Mouse (Mus musculus) heart, postnatal 0 days (tissue): ENCODE results near the gene Ptgds. TPM values are rescaled to one million over a fixed set of nuclear protein-coding genes. Genes with fewer than 3 reads are reported as not detected.
A peak's percentile ranks its signal among the peaks of the same experiment; 100 is the strongest.

ENCODE experiments used
- ATAC-seq: fragments of 200-750 bp; cut with Nextera tagmentation; 2 replicates; pipeline ENCODE4 v1.8.0; 2017; ENCODE audit warnings: low read depth, moderate number of reproducible peaks, moderate library complexity; ENCODE audit not compliant: insufficient read depth
- DNase-seq: peaks from one replicate; pipeline ENCODE4 v3.0.0-alpha.2; 2016; ENCODE audit warnings: low spot score
- H3K27ac ChIP-seq: fragments of 300-500 bp; sonication (generic); 2 replicates; pipeline ENCODE4 v1.5.1; 2014; ENCODE audit warnings: low read depth, mild to moderate bottlenecking
- H3K27me3 ChIP-seq: fragments of 300-500 bp; sonication (generic); 2 replicates; pipeline ENCODE4 v1.6.1; 2014; ENCODE audit warnings: low read length, mixed read lengths; ENCODE audit not compliant: control insufficient read depth, insufficient read depth
- H3K36me3 ChIP-seq: fragments of 300-500 bp; sonication (generic); replicated peaks from 2 replicates; pipeline ENCODE4 v1.6.1; 2014; ENCODE audit warnings: low read length, mixed read lengths; ENCODE audit not compliant: control insufficient read depth, insufficient read depth
- H3K4me1 ChIP-seq: fragments of 300-500 bp; sonication (generic); 2 replicates; pipeline ENCODE4 v1.6.1; 2014; ENCODE audit warnings: antibody characterized with exemption; ENCODE audit not compliant: control insufficient read depth, insufficient read depth
- H3K4me2 ChIP-seq: fragments of 300-500 bp; sonication (generic); 2 replicates; pipeline ENCODE4 v1.6.1; 2014; ENCODE audit warnings: low read depth, mild to moderate bottlenecking, low read length, moderate library complexity
- H3K4me3 ChIP-seq: fragments of 300-500 bp; sonication (generic); 2 replicates; pipeline ENCODE4 v1.5.1; 2014; ENCODE audit warnings: low read depth, low read length
- H3K9ac ChIP-seq: fragments of 300-500 bp; sonication (generic); replicated peaks from 2 replicates; pipeline ENCODE4 v1.6.1; 2014; ENCODE audit warnings: low read depth, low read length, mixed read lengths
- H3K9me3 ChIP-seq: fragments of 300-500 bp; sonication (generic); replicated peaks from 2 replicates; pipeline ENCODE4 v1.6.1; 2016; ENCODE audit warnings: low read length; ENCODE audit not compliant: control insufficient read depth
- CTCF ChIP-seq: IDR thresholded peaks from 2 replicates; pipeline ENCODE4 v1.5.1; 2016; ENCODE audit warnings: antibody characterized with exemption, control low read depth, low read depth
- EP300 ChIP-seq: IDR thresholded peaks from 2 replicates; pipeline ENCODE4 v1.6.1; 2016; ENCODE audit warnings: antibody characterized with exemption, low read depth
- WGBS: fragments of 180-500 bp; shearing (Covaris S2); extraction: QIAGEN DNeasy Blood & Tissue Kit; methylation state at CpG from one replicate; pipeline ENCODE4 v1.1.7; 2014; 5-methylcytosine and 5-hydroxymethylcytosine counted together
- microRNA-seq: library from miRNA; unstranded; fragments of <30 nt; microRNA quantifications from one replicate; pipeline ENCODE4, GENCODE M21; 2016
- polyA plus RNA-seq: library from polyadenylated mRNA; unstranded; fragments of >200 nt; fragmentation: Nextera tagmentation; extraction: Ambion mirVana; gene quantifications from 2 replicates; pipeline ENCODE4 v1.2.1, GENCODE M21; 2015
- total RNA-seq: library from RNA; depleted of rRNA; stranded (reverse); fragments of >200 nt; gene quantifications from 2 replicates; pipeline ENCODE4 v1.2.3, GENCODE M21; 2014; ENCODE audit warnings: low replicate concordance; rRNA removed

Gene Ptgds
- total and polyA plus RNA-seq, 2 experiments from 2014 or later, result 356 to 711 TPM

DNA sequence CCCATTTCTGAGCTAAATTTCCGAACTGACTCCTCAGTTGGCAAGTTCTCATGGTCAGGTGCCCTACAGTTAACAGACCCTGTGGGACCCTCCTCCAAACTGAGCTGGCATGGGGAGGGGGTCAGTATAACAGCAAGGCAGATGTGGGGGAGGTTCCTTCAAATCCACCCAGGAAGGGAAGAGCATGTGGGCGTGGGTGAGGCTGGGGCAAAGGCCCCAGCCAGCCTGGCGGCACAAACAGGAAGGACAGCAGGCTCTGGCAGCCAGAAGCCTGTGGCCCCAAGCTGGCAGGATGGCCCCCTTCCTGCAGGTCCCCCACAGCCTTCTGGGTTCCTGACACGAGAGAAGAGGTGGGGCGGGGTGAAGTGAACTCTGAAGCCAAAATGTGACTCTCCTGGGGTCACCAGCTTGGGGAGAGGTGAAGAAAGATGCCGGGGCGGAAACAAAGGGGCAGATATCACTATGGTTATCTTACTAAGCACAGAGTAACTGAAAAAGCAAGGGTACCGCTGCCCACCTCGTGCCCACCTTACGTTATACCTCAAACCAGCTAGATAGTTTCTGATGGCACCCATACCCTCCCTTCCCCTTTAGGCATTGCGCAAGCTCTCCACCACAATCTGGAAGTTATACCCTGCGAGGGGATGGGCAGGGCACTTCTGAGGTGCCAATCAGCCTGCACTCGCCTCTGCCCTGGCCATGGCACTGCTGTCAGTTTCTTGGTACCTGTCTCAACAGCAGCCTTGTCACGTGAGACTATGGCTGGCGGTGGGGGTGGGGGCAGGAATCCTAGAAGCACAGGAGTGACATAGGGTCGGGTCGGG is 47.0 kb downstream of the Ptgds start, which contains the start of gene Fut7:
Fut7 (plus strand) TSS at position 681 of the 824 bp plus-strand sequence.
- no peak for DNase-seq
- 45% methylated on average over 17 of the region's 17 CpGs for WGBS
- no peaks in the 10 kb centered on the region for H3K9me3 ChIP-seq
- no peaks in the 10 kb centered on the region for H3K4me1 ChIP-seq
- no peak within 1 kb of the TSS for H3K27ac ChIP-seq
- no peak for ATAC-seq
- H3K36me3 ChIP-seq, result no peaks in the 10 kb centered on the region
- no peak within 1 kb of the TSS for H3K4me3 ChIP-seq
- H3K4me2 ChIP-seq, result no peak within 1 kb of the TSS
- H3K9ac ChIP-seq, result no peak within 1 kb of the TSS
- H3K27me3 ChIP-seq, result peaks cover 36% of the 10 kb centered on the region
- TF ChIP-seq EP300 (no peak), CTCF (no peak)

DNA sequence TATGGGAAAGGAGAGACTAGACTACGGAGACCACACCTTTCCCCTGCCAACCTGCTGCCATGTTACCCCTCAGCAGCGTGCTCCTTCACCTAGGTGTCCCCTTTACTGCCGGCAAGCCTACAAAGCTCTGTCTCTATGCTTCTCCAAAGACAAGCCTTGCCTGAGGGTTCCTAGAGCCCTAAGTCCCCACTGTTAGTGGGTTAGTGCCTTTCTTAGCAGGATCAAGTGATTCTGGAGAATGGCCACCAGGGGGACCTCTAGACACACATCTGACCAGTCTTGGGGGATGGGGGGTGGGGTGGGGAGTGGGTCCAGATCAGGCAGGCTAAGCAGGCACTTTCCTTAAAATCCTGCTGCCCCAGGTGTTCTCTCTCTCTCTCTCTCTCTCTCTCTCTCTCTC is 48.0 kb downstream of the Ptgds start:
- DNase-seq, result peak; percentile 39
- 21% methylated on average over 3 of the region's 3 CpGs for WGBS
- peaks cover 36% of the 10 kb centered on the region for H3K27me3 ChIP-seq

DNA sequence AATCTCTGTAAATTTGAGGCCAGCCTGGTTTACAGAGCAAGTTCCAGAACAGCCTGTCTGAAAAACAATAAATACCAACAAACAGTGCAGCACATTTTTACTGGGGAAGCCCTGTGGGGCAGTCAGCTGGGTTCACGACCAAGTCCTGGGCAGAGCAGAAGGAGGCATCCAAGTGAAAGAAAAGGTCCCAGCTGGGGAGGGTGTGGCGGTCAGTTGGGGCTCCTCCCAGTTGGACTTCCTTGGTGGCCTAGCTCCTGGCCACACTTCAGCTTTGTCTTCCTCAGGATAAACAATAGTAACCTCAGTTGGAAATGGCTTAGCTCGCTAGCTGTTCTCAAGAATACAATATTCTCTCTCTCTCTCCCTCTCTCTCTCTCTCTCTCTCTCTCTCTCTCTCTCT is 52.4 kb downstream of the Ptgds start:
- DNase-seq (no peak), ATAC-seq (no peak)
- H3K4me3 ChIP-seq, result no peak overlapping the region

More for the DNA sequence above, 48.0 kb downstream of the Ptgds start:
- TF ChIP-seq EP300 (no peak), CTCF (peak; percentile 65)
- H3K4me3 ChIP-seq, result no peak overlapping the region
- H3K9me3 ChIP-seq, result no peaks in the 10 kb centered on the region
- no peak overlapping the region for H3K9ac ChIP-seq
- H3K36me3 ChIP-seq, result no peaks in the 10 kb centered on the region
- ATAC-seq, result no peak
- no peak overlapping the region for H3K4me2 ChIP-seq
- H3K27ac ChIP-seq, result no peak overlapping the region
- H3K4me1 ChIP-seq, result no peaks in the 10 kb centered on the region

More for the DNA sequence above, 52.4 kb downstream of the Ptgds start:
- Histone ChIP-seq H3K4me2 (no peak overlapping the region), H3K9ac (no peak overlapping the region), H3K9me3 (no peaks in the 10 kb centered on the region), H3K36me3 (no peaks in the 10 kb centered on the region), H3K27me3 (0 out of 2 replicates have a peak, but pooled peaks cover under 1% of the 10 kb centered on the region), H3K4me1 (no peaks in the 10 kb centered on the region), H3K27ac (no peak overlapping the region)
- TF ChIP-seq EP300 (no peak), CTCF (no peak)
- WGBS, result 38% methylated on average over 3 of the region's 3 CpGs

Small RNAs within 50 kb of the gene (microRNA-seq; reads per million reads assigned to microRNA genes)
- not detected for gene Mir3087

Other genes with a start within 250 kb of the Ptgds start
Only the 30 nearest of the 41 such genes appear.
- 58.9 and 110 TPM in 2 replicates for gene Ssna1, start 197.6 kb downstream of the Ptgds start, total RNA-seq
- 111 and 117 TPM in 2 replicates for gene Ssna1, start 197.6 kb downstream of the Ptgds start, polyA plus RNA-seq
- gene Anapc2, start 197.6 kb downstream of the Ptgds start, total RNA-seq, result 31.4 and 48.6 TPM in 2 replicates
- gene Anapc2, start 197.6 kb downstream of the Ptgds start, polyA plus RNA-seq, result 41.0 and 46.5 TPM in 2 replicates
- gene Tmem210, start 181.9 kb downstream of the Ptgds start, total RNA-seq, result not detected in 2 replicates
- not detected in 2 replicates for gene Tmem210, start 181.9 kb downstream of the Ptgds start, polyA plus RNA-seq
- not detected in 2 replicates for gene Lrrc26, start 180.1 kb downstream of the Ptgds start, total RNA-seq
- 1.2 TPM in 1 of 2 replicates, not detected in the other for gene Lrrc26, start 180.1 kb downstream of the Ptgds start, polyA plus RNA-seq
- gene Grin1, start 150.9 kb downstream of the Ptgds start, total RNA-seq, result 0.46 TPM in 1 of 2 replicates, not detected in the other
- not detected in 2 replicates for gene Grin1, start 150.9 kb downstream of the Ptgds start, polyA plus RNA-seq
- 20.1 and 41.2 TPM in 2 replicates for gene Man1b1, start 137.7 kb downstream of the Ptgds start, total RNA-seq
- gene Man1b1, start 137.7 kb downstream of the Ptgds start, polyA plus RNA-seq, result 18.8 and 19.5 TPM in 2 replicates
- 9.0 and 13.2 TPM in 2 replicates for gene Dpp7, start 113.7 kb downstream of the Ptgds start, total RNA-seq
- gene Dpp7, start 113.7 kb downstream of the Ptgds start, polyA plus RNA-seq, result 4.3 and 4.6 TPM in 2 replicates
- gene Uap1l1, start 104.4 kb downstream of the Ptgds start, total RNA-seq, result 1.3 and 10.9 TPM in 2 replicates
- 13.0 and 14.3 TPM in 2 replicates for gene Uap1l1, start 104.4 kb downstream of the Ptgds start, polyA plus RNA-seq
- 14.0 and 26.1 TPM in 2 replicates for gene Sapcd2, start 97.7 kb downstream of the Ptgds start, total RNA-seq
- gene Sapcd2, start 97.7 kb downstream of the Ptgds start, polyA plus RNA-seq, result 5.6 and 6.4 TPM in 2 replicates
- gene Entpd2, start 74.2 kb downstream of the Ptgds start, total RNA-seq, result 7.9 and 44.8 TPM in 2 replicates
- 3.5 and 4.2 TPM in 2 replicates for gene Entpd2, start 74.2 kb downstream of the Ptgds start, polyA plus RNA-seq
- 43.0 and 49.7 TPM in 2 replicates for gene Npdc1, start 70.7 kb downstream of the Ptgds start, total RNA-seq
- 21.0 and 24.5 TPM in 2 replicates for gene Npdc1, start 70.7 kb downstream of the Ptgds start, polyA plus RNA-seq
- not detected in 2 replicates for gene Fut7, start 46.8 kb downstream of the Ptgds start, total RNA-seq
- not detected in 2 replicates for gene Fut7, start 46.8 kb downstream of the Ptgds start, polyA plus RNA-seq
- 27.6 and 32.0 TPM in 2 replicates for gene Abca2, start 41.3 kb downstream of the Ptgds start, total RNA-seq
- 2.4 and 3.6 TPM in 2 replicates for gene Abca2, start 41.3 kb downstream of the Ptgds start, polyA plus RNA-seq
- 2.4 and 4.5 TPM in 2 replicates for gene Clic3, start 13.2 kb downstream of the Ptgds start, total RNA-seq
- 6.5 and 7.4 TPM in 2 replicates for gene Clic3, start 13.2 kb downstream of the Ptgds start, polyA plus RNA-seq
- gene Paxx, start 9.0 kb downstream of the Ptgds start, total RNA-seq, result 71.9 and 90.7 TPM in 2 replicates
- gene Paxx, start 9.0 kb downstream of the Ptgds start, polyA plus RNA-seq, result 42.7 and 45.5 TPM in 2 replicates
- gene Lcn12, start 23.9 kb upstream of the Ptgds start, total RNA-seq, result not detected in 2 replicates
- gene Lcn12, start 23.9 kb upstream of the Ptgds start, polyA plus RNA-seq, result not detected in 2 replicates
- gene Fbxw5, start 30.7 kb upstream of the Ptgds start, total RNA-seq, result 115 and 141 TPM in 2 replicates
- 70.6 and 76.5 TPM in 2 replicates for gene Fbxw5, start 30.7 kb upstream of the Ptgds start, polyA plus RNA-seq
- gene C8g, start 31.7 kb upstream of the Ptgds start, total RNA-seq, result 1.6 and 9.0 TPM in 2 replicates
- gene C8g, start 31.7 kb upstream of the Ptgds start, polyA plus RNA-seq, result 2.4 and 4.0 TPM in 2 replicates
- gene Traf2, start 76.9 kb upstream of the Ptgds start, total RNA-seq, result 5.1 and 6.3 TPM in 2 replicates
- 14.2 and 15.8 TPM in 2 replicates for gene Traf2, start 76.9 kb upstream of the Ptgds start, polyA plus RNA-seq
- gene Edf1, start 87.8 kb upstream of the Ptgds start, total RNA-seq, result 112 and 136 TPM in 2 replicates
- 314 and 343 TPM in 2 replicates for gene Edf1, start 87.8 kb upstream of the Ptgds start, polyA plus RNA-seq
- 1.7 and 2.0 TPM in 2 replicates for gene Mamdc4, start 104.8 kb upstream of the Ptgds start, total RNA-seq
- 0.14 and 1.6 TPM in 2 replicates for gene Mamdc4, start 104.8 kb upstream of the Ptgds start, polyA plus RNA-seq
- gene Phpt1, start 105.2 kb upstream of the Ptgds start, total RNA-seq, result 37.9 and 43.3 TPM in 2 replicates
- gene Phpt1, start 105.2 kb upstream of the Ptgds start, polyA plus RNA-seq, result 248 and 255 TPM in 2 replicates
- gene Ajm1, start 111.7 kb upstream of the Ptgds start, total RNA-seq, result not detected in 2 replicates
- not detected in 2 replicates for gene Ajm1, start 111.7 kb upstream of the Ptgds start, polyA plus RNA-seq
- gene Rabl6, start 138.5 kb upstream of the Ptgds start, total RNA-seq, result 52.1 and 89.9 TPM in 2 replicates
- gene Rabl6, start 138.5 kb upstream of the Ptgds start, polyA plus RNA-seq, result 28.7 and 30.7 TPM in 2 replicates
- not detected in 2 replicates for gene Ccdc183, start 147.6 kb upstream of the Ptgds start, total RNA-seq
- 0.22 and 0.23 TPM in 2 replicates for gene Ccdc183, start 147.6 kb upstream of the Ptgds start, polyA plus RNA-seq
- 36.6 and 42.3 TPM in 2 replicates for gene Tmem141, start 152.0 kb upstream of the Ptgds start, total RNA-seq
- gene Tmem141, start 152.0 kb upstream of the Ptgds start, polyA plus RNA-seq, result 36.8 and 38.4 TPM in 2 replicates
- 1.4 and 4.8 TPM in 2 replicates for gene Fcna, start 158.0 kb upstream of the Ptgds start, total RNA-seq
- 1.9 and 3.4 TPM in 2 replicates for gene Fcna, start 158.0 kb upstream of the Ptgds start, polyA plus RNA-seq
- not detected in 2 replicates for gene Lcn8, start 183.1 kb upstream of the Ptgds start, total RNA-seq
- gene Lcn8, start 183.1 kb upstream of the Ptgds start, polyA plus RNA-seq, result not detected in 2 replicates
- not detected in 2 replicates for gene Lcn5, start 187.9 kb upstream of the Ptgds start, total RNA-seq
- not detected in 2 replicates for gene Lcn5, start 187.9 kb upstream of the Ptgds start, polyA plus RNA-seq
- not detected in 2 replicates for gene Lcn6, start 206.7 kb upstream of the Ptgds start, total RNA-seq
- not detected in 2 replicates for gene Lcn6, start 206.7 kb upstream of the Ptgds start, polyA plus RNA-seq